Mouse (Mus musculus): ENCODE measurements at regions not wholly inside any gene's neighbourhood (a gene's known extent, or its start where the extent isn't known, plus 50 kb on each side); places are given as distances from the start of the nearest gene placed in this dataset.

- TF ChIP-seq EP300 (IDR thresholded peaks at IDR 0.05; ENCODE audit: insufficient read depth, low read depth, low read length) (no peak), CTCF (IDR thresholded peaks at IDR 0.05; ENCODE audit: low read depth, low read length) (no peak)
Observed at GRCm38 (mm10) chr3:60762874-60763273, 239.7 kb upstream of the P2ry1 start.
